Mouse (Mus musculus) embryo, embryonic 10.5 days (tissue): ENCODE results near the gene Fnip1.

Experiments
- DNase-seq: peaks from one replicate; pipeline ENCODE4 v3.0.0-alpha.2; 2015; ENCODE audit warnings: low spot score

The Fnip1 gene

DNA sequence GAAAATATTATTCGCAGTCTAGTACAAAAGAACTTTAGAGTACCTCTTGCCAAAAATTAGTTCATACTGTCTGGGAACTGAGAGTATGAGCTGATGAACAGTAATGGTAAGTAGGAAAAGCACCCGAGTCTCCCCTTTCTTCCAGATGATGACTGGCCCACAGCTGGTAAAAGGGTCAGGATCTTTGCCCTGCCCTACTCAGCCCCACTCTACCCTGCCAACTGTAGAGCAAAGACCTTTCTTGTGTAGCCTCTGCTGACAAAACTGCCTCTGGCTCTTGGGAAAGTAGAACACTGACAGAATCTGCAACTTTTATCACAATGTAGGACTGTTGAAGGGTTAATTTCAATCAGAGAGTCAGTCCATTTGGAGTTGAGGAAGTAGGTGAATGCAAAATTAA is 117.0 kb downstream of the Fnip1 start:
- no peak for DNase-seq

DNA sequence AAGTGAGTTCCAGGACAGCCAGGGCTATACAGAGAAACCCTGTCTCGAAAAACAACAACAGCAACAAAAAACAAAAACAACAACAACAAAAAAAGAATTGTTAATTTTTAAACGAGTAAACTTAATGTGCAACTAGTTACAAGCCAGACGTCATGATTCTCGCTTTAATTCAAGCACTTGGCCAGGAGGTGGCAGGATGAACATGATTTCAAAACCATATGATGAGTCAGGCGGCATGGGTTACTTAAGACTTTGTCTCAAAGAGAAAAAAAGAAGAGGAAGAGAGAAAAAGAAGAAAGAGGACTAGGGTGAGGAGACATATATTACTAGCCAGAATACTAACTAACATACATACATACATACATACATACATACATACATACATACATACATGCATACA is 124.8 kb downstream of the Fnip1 start:
- DNase-seq, result peak; percentile 17
